Mouse (Mus musculus): ENCODE results near the gene Cd93. TPM values are rescaled to one million over a fixed set of nuclear protein-coding genes. Genes with fewer than 3 reads are reported as not detected.

Gene Cd93
- polyA plus RNA-seq, 1 experiment, result 0.12 TPM

DNA sequence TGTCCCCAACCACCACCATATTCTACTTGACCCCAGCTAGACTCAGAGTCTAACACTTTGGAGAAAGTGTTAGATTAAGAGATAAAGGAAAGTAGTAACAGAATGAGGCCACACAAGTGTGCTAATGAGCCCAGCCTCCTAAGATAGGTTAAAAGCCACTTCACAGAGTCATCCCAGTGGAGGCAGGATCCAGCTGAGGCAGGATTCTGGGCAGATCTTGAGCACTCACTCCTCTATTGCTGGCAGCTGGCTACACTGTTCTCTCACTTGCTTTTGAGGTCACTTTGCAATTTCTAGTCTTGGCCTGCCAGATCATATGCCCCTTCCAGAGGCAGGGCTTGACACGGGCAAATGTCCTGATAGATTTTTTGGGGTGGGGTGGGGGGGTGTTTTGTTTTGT is 1.1 kb upstream of the Cd93 start:
- Histone ChIP-seq H3K4me2 (ENCODE audit: low read depth) (no peak overlapping the region), H3ac (ENCODE audit: control insufficient read depth, insufficient read length) (no peak overlapping the region), H3K27me3 (ENCODE audit: control insufficient read depth, insufficient read depth, insufficient read length) (no peaks in the 10 kb centered on the region), H3K36me3 (ENCODE audit: control insufficient read depth, insufficient read depth) (no peaks in the 10 kb centered on the region), H3K79me2 (ENCODE audit: control insufficient read depth, insufficient read depth) (no peaks in the 10 kb centered on the region), H3K4me3 (no peak overlapping the region)
- TF ChIP-seq USF1 (IDR thresholded peaks at IDR 0.05; ENCODE audit: low read depth) (no peak), MYOD1 (IDR thresholded peaks at IDR 0.05; ENCODE audit: control insufficient read depth in 1 of 3, insufficient read length in 2 of 3, low read depth in 2 of 3) (no peak), POLR2A (IDR thresholded peaks at IDR 0.05; ENCODE audit: insufficient read length, low read depth) (no peak), CEBPB (IDR thresholded peaks at IDR 0.05; ENCODE audit: insufficient read depth, poor library complexity, severe bottlenecking) (no peak), TCF3 (IDR thresholded peaks at IDR 0.05; ENCODE audit: insufficient read length, low read depth) (no peak), MYOG (IDR thresholded peaks at IDR 0.05; ENCODE audit: control insufficient read depth in 1 of 3, insufficient read depth in 1 of 3, insufficient read length in 2 of 3, low read depth in 2 of 3) (no peak)

DNA sequence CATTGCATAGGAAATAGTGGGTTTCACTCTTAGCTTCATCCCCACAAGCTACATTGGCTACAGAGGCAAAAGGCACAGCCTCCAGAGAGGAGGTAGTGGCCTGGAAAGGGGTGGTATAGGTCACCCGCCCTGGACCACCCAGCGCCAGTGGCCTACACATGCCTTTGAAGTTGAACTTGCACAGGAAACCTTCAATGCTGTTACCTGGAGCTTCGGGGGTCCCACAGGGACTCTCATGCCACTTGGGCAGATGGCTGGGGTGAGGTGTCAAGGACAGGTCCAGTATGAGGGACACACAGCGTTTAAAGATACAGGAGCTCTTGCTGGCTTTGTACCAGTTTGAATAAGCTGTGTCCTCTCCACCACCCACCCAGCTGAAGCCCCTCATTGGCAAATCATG is 653 bp downstream of the Cd93 start:
- TF ChIP-seq REST (IDR thresholded peaks at IDR 0.05; ENCODE audit: insufficient read depth, insufficient read length), result no peak
- no peak for TF ChIP-seq POLR2A (IDR thresholded peaks at IDR 0.05; ENCODE audit: insufficient read length, low read depth)
- no peak for TF ChIP-seq MAX (IDR thresholded peaks at IDR 0.05; ENCODE audit: low read depth)
- TF ChIP-seq MYOD1 (IDR thresholded peaks at IDR 0.05; ENCODE audit: control insufficient read depth in 1 of 3, insufficient read length in 2 of 3, low read depth in 2 of 3), result no peak
- TF ChIP-seq POLR2AphosphoS2 (IDR thresholded peaks at IDR 0.05; ENCODE audit: insufficient read length, low read depth), result no peak
- no peak for TF ChIP-seq E2F4 (IDR thresholded peaks at IDR 0.05; ENCODE audit: insufficient read depth)
- H3K27me3 ChIP-seq (ENCODE audit: control insufficient read depth, insufficient read depth, insufficient read length), result no peaks in the 10 kb centered on the region
- H3ac ChIP-seq (ENCODE audit: control insufficient read depth, insufficient read length), result no peak overlapping the region
- no peaks in the 10 kb centered on the region for H3K36me3 ChIP-seq (ENCODE audit: control insufficient read depth, insufficient read depth)
- no peak overlapping the region for H3K4me3 ChIP-seq
- H3K79me2 ChIP-seq (ENCODE audit: control insufficient read depth, insufficient read depth), result no peaks in the 10 kb centered on the region
- no peak overlapping the region for H3K4me2 ChIP-seq (ENCODE audit: low read depth)

DNA sequence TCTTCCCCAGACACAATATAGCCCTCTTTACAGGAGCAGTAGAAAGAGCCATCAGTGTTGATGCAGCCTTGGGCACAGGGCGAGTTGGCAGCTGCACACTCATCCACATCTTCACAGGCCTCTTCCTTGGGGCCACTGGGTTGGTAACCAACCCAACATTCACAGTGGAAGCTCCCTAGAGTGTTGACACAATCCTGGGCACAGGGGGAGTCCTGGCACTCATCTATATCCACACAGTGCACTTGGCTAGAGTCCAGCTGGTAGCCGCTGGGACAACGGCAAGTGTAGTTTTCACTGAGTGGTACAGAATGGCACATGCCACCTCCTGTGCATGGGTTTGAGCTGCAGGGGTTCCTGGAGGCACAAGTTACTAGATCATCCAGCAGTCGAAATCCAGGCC is 1.2 kb downstream of the Cd93 start:
- H3K79me2 ChIP-seq (ENCODE audit: control insufficient read depth, insufficient read depth), result no peaks in the 10 kb centered on the region
- no peak overlapping the region for H3K4me2 ChIP-seq (ENCODE audit: low read depth)
- no peak overlapping the region for H3ac ChIP-seq (ENCODE audit: control insufficient read depth, insufficient read length)
- H3K4me3 ChIP-seq, result no peak overlapping the region
- no peaks in the 10 kb centered on the region for H3K36me3 ChIP-seq (ENCODE audit: control insufficient read depth, insufficient read depth)
- TF ChIP-seq MYOG (IDR thresholded peaks at IDR 0.05; ENCODE audit: control insufficient read depth in 1 of 3, insufficient read depth in 1 of 3, insufficient read length in 2 of 3, low read depth in 2 of 3) (no peak), POLR2A (IDR thresholded peaks at IDR 0.05; ENCODE audit: insufficient read length, low read depth) (no peak), USF1 (IDR thresholded peaks at IDR 0.05; ENCODE audit: low read depth) (no peak), POLR2AphosphoS2 (IDR thresholded peaks at IDR 0.05; ENCODE audit: insufficient read length, low read depth) (no peak), MYOD1 (IDR thresholded peaks at IDR 0.05; ENCODE audit: control insufficient read depth in 1 of 3, insufficient read length in 2 of 3, low read depth in 2 of 3) (no peak), CEBPB (IDR thresholded peaks at IDR 0.05; ENCODE audit: insufficient read depth, poor library complexity, severe bottlenecking) (no peak), TCF12 (IDR thresholded peaks at IDR 0.05; ENCODE audit: insufficient read depth, poor library complexity, severe bottlenecking) (no peak), E2F4 (IDR thresholded peaks at IDR 0.05; ENCODE audit: insufficient read depth) (no peak), MAX (IDR thresholded peaks at IDR 0.05; ENCODE audit: low read depth) (no peak), REST (IDR thresholded peaks at IDR 0.05; ENCODE audit: insufficient read depth, insufficient read length) (no peak), TCF3 (IDR thresholded peaks at IDR 0.05; ENCODE audit: insufficient read length, low read depth) (no peak), SRF (IDR thresholded peaks at IDR 0.05; ENCODE audit: control insufficient read depth, insufficient read length, low read depth) (no peak)
- no peaks in the 10 kb centered on the region for H3K27me3 ChIP-seq (ENCODE audit: control insufficient read depth, insufficient read depth, insufficient read length)

DNA sequence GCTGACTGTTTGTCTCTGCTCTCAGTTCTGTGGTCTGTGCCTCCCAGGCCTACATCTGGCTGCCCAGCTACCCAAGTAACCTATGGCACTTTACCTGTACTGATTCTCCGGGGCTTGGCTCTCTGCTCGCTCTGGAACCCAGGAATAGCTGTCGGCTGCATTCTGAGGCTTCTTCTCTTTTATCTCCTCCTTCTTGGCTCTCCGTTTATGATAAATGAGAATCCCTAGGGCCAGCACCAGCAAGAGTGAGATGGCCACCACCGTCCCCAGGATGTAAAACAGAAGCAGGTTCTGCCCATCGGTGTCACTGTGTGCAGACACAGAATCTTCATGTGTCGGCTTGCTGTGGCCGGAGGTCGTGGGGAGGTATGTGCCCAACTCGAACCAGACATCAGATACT is 1.9 kb downstream of the Cd93 start:
- H3K27me3 ChIP-seq (ENCODE audit: control insufficient read depth, insufficient read depth, insufficient read length), result no peaks in the 10 kb centered on the region
- no peak overlapping the region for H3K4me2 ChIP-seq (ENCODE audit: low read depth)
- H3K36me3 ChIP-seq (ENCODE audit: control insufficient read depth, insufficient read depth), result no peaks in the 10 kb centered on the region
- no peak for TF ChIP-seq MYOG (IDR thresholded peaks at IDR 0.05; ENCODE audit: control insufficient read depth in 1 of 3, insufficient read depth in 1 of 3, insufficient read length in 2 of 3, low read depth in 2 of 3)
- no peak for TF ChIP-seq REST (IDR thresholded peaks at IDR 0.05; ENCODE audit: insufficient read depth, insufficient read length)
- no peak for TF ChIP-seq TCF3 (IDR thresholded peaks at IDR 0.05; ENCODE audit: insufficient read length, low read depth)
- TF ChIP-seq USF1 (IDR thresholded peaks at IDR 0.05; ENCODE audit: low read depth), result no peak
- no peak for TF ChIP-seq SRF (IDR thresholded peaks at IDR 0.05; ENCODE audit: control insufficient read depth, insufficient read length, low read depth)
- TF ChIP-seq MYOD1 (IDR thresholded peaks at IDR 0.05; ENCODE audit: control insufficient read depth in 1 of 3, insufficient read length in 2 of 3, low read depth in 2 of 3), result no peak
- no peak for TF ChIP-seq MAX (IDR thresholded peaks at IDR 0.05; ENCODE audit: low read depth)
- no peak for TF ChIP-seq TCF12 (IDR thresholded peaks at IDR 0.05; ENCODE audit: insufficient read depth, poor library complexity, severe bottlenecking)
- no peak for TF ChIP-seq CEBPB (IDR thresholded peaks at IDR 0.05; ENCODE audit: insufficient read depth, poor library complexity, severe bottlenecking)
- no peak for TF ChIP-seq E2F4 (IDR thresholded peaks at IDR 0.05; ENCODE audit: insufficient read depth)
- no peak for TF ChIP-seq POLR2A (IDR thresholded peaks at IDR 0.05; ENCODE audit: insufficient read length, low read depth)
- no peaks in the 10 kb centered on the region for H3K79me2 ChIP-seq (ENCODE audit: control insufficient read depth, insufficient read depth)
- no peak overlapping the region for H3K4me3 ChIP-seq
- no peak overlapping the region for H3ac ChIP-seq (ENCODE audit: control insufficient read depth, insufficient read length)

DNA sequence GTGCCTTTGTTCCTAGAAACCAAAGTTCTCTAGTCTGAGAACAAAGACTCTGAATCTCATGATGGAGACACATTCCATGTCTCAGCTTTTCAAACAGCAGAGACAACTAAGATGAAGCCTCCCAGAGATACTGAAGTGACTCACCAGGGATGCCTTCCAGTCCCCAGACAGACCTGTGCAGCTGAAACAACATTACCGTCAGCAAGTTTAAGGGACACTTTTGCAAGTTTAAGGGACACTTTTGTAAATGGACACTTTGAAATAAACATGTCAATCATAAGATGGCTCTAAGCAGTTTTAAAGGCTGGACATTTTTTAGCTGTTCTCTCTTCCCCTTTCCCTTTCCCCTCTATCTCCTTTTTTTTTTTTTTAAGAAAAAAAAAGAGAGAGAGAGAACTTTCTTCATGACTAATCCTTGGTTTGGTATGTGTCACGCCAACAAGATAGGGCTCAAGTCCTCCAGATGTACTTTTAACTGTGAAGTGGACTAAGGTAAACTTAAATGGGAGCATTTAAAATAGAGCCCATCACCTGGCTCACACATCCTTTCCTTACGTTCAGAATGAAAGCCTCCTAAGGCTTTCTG is 3.6 kb downstream of the Cd93 start:
- peak overlapping the region; percentile 34 for H3K4me2 ChIP-seq (ENCODE audit: low read depth)

More for the DNA sequence above, 3.6 kb downstream of the Cd93 start:
- H3K36me3 ChIP-seq (ENCODE audit: control insufficient read depth, insufficient read depth), result no peaks in the 10 kb centered on the region
- TF ChIP-seq MAX (IDR thresholded peaks at IDR 0.05; ENCODE audit: low read depth) (no peak), MYOG (IDR thresholded peaks at IDR 0.05; ENCODE audit: control insufficient read depth in 1 of 3, insufficient read depth in 1 of 3, insufficient read length in 2 of 3, low read depth in 2 of 3) (no peak), POLR2AphosphoS2 (IDR thresholded peaks at IDR 0.05; ENCODE audit: insufficient read length, low read depth) (no peak), CEBPB (IDR thresholded peaks at IDR 0.05; ENCODE audit: insufficient read depth, poor library complexity, severe bottlenecking) (no peak), MYOD1 (IDR thresholded peaks at IDR 0.05; ENCODE audit: control insufficient read depth in 1 of 3, insufficient read length in 2 of 3, low read depth in 2 of 3) (peak; percentile 29 to 85 (median 55)), TCF12 (IDR thresholded peaks at IDR 0.05; ENCODE audit: insufficient read depth, poor library complexity, severe bottlenecking) (peak; percentile 40)
- H3K79me2 ChIP-seq (ENCODE audit: control insufficient read depth, insufficient read depth), result no peaks in the 10 kb centered on the region
- H3ac ChIP-seq (ENCODE audit: control insufficient read depth, insufficient read length), result no peak overlapping the region
- no peak overlapping the region for H3K4me3 ChIP-seq
- H3K27me3 ChIP-seq (ENCODE audit: control insufficient read depth, insufficient read depth, insufficient read length), result no peaks in the 10 kb centered on the region

Measured in myocyte (in vitro differentiated cells).